Mouse (Mus musculus) lung, postnatal 25 days (tissue): ENCODE results near the gene Rab34.
A peak's percentile ranks its signal among the peaks of the same experiment; 100 is the strongest.

Experiments used
- DNase-seq: peaks from one replicate; pipeline ENCODE4 v3.0.0; 2022; ENCODE audit warnings: low spot score

Rab34 gene

DNA sequence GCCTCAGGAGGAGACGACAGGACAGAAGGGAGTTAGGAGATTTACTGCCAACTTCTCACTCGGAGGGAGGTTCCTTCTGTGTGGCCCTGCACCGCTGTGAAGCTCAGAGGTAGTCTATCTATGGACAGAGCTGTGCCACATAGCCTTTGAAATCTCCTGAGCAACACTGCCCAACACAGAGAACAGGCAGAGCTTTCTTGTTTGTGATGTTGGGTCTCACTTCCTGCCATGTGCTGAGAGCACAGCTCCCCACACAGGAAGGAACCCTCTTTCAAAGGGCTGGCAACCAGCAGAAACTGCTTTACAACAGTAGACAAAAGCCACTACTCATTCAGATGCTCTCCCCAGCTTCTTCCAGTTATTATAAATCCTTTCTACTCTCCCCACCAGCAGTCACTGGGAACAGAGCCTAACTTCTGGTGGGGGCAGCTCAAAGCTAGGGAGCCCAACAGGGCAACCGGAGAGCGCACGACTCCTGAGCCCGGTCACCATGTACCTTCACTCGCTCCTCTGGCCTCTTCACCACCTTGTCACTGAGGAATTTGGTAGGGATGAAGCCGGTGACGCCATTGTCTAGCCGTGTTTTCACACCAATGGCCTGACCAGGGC is 27.6 kb downstream of the Rab34 start:
- DNase-seq, result peak; percentile 5

DNA sequence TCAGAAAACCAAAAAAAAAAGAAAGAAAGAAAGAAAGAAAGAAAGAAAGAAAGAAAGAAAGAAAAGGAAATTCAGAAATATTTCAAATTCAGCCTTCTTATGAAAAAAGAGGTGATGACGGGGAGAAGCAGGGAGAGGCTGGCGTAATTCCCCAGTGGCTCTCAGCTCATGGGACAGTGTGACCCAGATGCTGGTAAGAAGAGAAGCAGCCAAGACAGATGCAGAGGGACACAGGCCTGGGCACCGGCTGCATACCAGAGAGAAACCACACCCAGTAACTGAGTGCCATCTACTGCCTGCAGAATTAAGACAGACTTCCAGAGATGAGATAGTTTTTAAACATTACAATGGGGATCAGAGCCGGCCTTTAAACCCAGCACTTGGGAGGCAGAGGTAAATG is 35.4 kb downstream of the Rab34 start:
- DNase-seq, result no peak

DNA sequence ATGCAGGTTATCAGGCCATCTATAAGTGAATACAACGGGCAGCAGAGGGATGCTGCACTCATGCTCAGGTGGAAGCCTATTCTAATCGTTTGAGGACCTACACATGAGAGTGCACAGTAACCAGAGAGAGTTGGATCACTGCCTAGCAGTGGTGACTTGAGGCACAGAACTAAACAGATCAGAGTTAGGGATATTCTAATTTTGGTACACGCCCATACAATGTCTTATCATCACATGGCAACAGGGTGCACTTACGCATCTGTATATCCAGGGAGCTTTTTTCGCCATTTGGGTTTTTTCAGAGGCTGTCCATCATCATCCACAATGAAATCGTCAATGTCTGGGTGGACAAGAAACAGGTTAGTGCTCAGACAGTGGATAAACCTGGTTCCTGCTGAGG is 43.3 kb downstream of the Rab34 start:
- no peak for DNase-seq

GRCm38 (mm10) chr11:78240193-78240857 is 52.1 kb downstream of the Rab34 start:
- no peak for DNase-seq
